Mouse (Mus musculus) hindlimb bud, embryonic 11.5 days (tissue): Measurements from ENCODE around the gene Oas3.

Experiments used
- DNase-seq: peaks from one replicate; pipeline ENCODE4 v3.0.0-alpha.2; 2012; ENCODE audit warnings: low read depth, low spot score; ENCODE audit errors: extremely low spot score

Oas3 gene

GRCm38 (mm10) chr5:120704421-120704820 lies 73.0 kb downstream of the Oas3 start:
- no peak for DNase-seq

GRCm38 (mm10) chr5:120703660-120704059 lies 73.8 kb downstream of the Oas3 start:
- DNase-seq: no peak
